Mouse (Mus musculus): ENCODE measurements around the gene Ier5.

Ier5 gene

DNA sequence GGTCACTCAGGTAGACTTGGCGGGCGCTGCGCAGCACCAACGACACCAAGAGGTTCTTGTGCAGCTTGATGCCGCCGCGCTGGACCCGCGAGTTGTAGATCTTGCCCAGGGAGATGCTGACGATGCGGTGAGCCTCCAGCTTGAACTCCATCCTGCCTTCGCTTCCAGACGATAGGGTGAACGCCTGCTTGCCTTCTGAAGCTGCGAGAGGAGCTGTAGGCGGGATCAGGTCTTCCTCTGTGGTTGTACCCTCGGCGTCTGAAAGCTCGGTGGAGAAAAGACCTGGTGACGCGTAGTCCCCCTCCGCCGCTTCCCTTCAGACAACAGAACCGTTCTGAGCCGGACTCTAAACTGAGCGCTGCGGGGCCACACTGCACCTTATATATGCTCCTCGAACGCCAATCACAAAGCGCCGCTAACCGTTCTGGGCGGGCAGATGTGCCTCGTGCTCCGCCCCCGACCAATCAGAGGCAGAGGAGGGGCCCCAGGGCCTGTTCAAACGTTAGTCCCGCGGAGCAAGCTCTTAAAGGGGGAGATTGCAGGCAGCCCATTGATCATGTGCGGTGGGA, at the start of gene Ier5:
Ier5 (minus strand) TSS at position 357 of the 569 bp plus-strand sequence.
- under 1% methylated on average over 40 of the region's 40 CpGs for WGBS

GRCm38 (mm10) chr1:155147228-155147627, 47.8 kb upstream of the Ier5 start:
- 83% methylated on average over 2 of the region's 2 CpGs for WGBS

DNA sequence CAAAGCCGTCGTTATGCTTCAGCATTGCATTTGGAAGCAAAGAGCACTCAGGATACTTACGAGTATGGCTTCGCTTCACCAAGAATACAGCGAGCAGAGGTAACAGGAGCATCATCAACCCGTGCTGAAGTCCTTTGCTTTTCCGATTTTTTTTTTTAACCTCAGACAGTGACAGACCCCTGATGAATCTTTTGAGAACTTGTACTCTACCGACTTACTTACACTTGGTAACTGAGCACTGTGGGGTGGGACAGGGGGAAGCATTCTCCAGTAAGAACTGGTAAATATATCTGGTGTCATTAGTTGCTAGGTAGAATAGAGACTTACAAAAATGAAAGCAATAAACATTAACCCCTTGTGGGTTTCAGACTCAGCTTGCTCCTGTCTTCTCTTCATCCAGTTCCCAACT, 47.1 kb upstream of the Ier5 start, which contains the start of gene Mr1:
Mr1 (minus strand) TSS at position 243 of the 409 bp plus-strand sequence.
- WGBS = 28% methylated on average over 8 of the region's 8 CpGs

DNA sequence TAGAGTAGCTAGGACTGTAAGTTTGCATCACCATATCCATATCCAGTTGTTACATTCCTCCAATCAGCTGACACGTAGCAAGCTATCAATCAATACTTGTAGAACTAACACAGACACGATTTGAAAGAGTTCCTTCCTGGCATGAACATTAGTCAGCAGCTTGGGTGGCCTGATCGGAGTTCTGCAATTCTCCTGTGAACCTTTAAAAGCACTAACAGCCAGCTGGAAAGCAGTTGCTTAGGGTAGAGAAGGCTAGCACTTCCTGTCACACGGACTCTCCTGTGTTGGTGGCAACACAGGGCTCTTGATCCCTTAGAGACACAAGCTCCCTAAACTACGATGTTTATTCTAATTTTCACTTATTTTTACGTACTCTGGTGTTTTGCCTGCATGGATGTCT, 46.2 kb upstream of the Ier5 start:
- 61% methylated on average over 6 of the region's 6 CpGs for WGBS

DNA sequence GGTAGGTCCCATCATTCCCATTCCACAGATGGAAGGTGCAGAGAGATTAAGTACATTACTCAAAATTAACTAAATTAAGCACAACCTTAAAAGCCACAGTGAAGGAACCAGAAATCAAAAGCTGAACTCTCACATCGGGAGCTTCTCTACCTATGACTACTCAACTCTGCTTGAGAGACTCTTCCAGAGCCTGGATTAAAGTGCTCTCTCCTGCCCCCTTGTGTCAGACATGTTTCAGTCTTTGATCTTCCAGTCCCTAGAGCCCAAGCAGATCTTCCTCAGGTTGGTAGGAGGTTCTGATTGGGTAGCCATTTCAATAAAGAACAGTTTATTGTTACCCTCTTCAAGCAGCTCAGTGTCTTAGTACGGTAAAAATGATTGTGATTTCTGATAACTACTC, 40.6 kb upstream of the Ier5 start:
- 63% methylated on average over 2 of the region's 2 CpGs for WGBS

DNA sequence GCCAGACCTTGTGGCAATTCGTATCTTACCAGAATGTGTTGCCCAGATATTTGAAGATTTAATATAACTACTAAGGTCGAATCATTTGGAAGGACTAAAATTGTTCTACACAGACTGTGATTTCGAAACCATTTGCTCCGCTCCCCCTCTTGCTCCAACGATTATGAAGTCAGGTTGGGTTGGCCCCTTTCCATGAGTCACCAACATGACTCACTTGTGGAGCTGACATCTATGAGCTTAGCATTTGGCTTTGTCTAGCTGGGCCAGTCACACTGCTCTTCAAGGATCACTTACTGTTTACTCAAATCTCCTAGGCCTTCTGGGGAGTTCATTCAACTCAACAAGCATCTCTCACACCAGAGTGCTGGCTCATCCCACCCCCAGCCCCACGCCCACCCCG, 39.4 kb upstream of the Ier5 start:
- 86% methylated on average over 7 of the region's 7 CpGs for WGBS

DNA sequence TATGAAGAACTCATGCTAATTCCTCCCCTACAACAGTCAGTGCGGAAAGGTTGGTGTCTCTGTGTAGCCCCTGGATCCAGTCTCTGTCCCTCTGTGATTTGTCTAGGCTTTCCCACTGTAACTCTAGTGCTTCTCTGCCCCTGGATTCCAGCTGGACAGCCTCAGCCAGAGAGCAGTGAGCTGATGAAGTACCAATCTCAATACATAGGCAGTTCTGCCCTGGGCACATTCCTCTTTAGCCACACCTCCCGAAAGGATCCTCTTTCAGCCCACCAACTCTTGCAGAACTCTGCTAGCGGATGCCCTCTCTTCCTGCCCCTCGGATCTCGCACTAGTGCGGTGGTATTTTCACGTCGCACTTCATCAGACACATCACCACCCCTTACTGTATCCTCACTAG, 35.4 kb upstream of the Ier5 start:
- 89% methylated on average over 8 of the region's 8 CpGs for WGBS

DNA sequence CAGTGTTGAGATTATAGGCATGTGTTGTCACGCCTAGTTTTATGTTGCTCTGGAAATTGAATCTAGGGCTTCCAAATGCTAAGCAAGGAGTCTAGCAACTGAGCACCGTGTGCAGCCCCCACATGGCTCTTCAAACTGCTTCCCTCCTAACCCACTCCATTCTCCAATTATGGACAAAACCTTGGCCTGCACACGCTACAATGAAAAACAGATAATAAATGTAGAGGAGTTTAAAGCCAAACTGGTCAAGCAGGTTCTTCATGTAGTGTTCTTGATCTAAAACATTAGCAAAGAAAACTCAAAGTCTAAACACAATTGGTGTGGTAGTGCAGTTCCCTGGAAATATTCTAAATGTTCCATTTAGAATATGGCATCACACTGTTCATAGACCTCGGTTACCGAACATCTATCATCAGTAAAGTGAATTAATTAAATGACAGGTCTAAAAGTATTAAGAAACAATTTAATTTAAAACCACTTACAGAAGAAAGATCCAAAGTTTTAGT, 28.0 kb upstream of the Ier5 start:
- WGBS = 78% methylated on average over 5 of the region's 5 CpGs

DNA sequence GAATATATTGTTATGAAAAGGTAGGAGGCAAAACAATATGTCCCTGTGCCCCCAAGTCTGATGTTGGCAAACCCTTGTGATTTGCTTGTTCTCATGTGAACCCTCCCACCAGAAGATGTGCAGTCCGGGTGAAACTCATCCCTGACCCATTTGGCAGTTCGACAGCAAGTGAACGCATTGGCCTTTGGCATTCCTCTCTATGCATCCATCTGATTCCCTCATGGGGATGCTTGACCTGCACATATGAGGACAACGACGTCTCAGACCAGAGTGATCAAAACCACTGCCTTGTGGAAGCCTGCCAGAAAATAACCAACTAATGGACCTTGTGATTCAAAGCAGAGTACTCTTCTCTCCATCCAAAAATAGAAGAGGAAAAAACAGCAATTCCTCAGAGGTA, 27.3 kb upstream of the Ier5 start:
- WGBS = 74% methylated on average over 5 of the region's 5 CpGs

- WGBS = 72% methylated on average over 5 of the region's 5 CpGs
These were observed 25.0 kb upstream of the Ier5 start for GRCm38 (mm10) chr1:155124397-155124796.

GRCm38 (mm10) chr1:155121977-155122939, 22.8 kb upstream of the Ier5 start:
- WGBS = 65% methylated on average over 21 of the region's 21 CpGs

DNA sequence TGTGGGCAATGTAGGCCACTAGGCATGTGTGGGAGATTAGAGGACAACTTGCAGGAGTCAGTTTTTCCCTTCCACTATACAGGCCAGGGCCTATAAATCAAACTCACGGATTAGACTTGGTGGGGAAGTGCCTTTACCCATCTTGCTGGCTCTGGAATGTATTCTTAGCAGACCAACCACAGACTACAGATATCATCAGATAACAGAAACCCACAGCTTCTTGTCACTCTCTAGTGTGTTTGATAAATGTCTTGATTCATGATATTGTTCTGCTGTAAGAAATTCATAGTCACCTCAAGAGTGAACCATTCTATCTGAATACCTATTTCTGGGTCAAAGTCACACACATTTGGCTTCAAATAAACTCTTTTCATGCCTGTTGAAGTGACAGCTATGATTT, 20.3 kb upstream of the Ier5 start:
- WGBS = 100% methylated on average over 1 of the region's 1 CpGs

GRCm38 (mm10) chr1:155113946-155114345, 14.5 kb upstream of the Ier5 start:
- 42% methylated on average over 3 of the region's 3 CpGs for WGBS

GRCm38 (mm10) chr1:155112875-155113274, 13.4 kb upstream of the Ier5 start:
- WGBS = 94% methylated on average over 1 of the region's 1 CpGs

DNA sequence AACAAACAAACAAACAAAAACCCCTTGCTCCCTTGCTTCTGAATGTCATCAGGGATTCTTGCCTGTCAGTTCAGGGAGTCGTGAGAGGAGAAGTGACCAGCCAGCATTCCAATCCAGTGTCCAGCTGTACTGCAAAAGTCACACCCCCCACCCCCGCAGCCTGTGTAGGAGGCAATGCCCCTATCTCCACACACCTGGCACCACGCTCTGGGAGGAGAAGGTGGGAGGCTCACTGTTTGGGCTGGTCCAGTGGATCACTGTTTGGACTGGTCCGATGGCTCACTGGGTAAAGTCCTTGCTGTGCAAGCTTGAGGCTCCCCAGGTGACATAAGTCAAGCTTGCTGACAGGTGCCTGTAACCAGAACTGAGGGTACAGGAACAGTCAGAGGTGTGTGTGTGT, 12.7 kb upstream of the Ier5 start:
- 73% methylated on average over 4 of the region's 4 CpGs for WGBS

DNA sequence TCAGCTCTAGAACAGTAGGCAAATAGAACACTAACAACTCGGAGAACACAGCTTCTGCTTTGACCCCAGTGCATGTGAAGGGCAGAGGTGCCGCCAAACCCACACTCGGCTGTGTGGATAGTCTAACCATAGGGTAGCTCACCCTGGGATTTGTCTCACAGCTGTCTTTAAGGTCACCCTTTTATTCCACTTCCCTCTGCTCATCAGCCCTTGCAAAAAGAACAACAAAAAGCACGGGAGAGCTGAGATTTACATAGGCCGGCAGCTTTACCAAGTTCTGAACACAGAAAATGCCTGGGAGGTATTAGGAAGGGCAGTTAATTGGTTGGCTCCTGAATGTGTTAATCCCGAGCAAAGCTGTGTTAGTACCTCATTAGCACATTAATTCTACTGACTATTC, 12.1 kb upstream of the Ier5 start:
- 76% methylated on average over 6 of the region's 6 CpGs for WGBS

GRCm38 (mm10) chr1:155109387-155110350, 10.2 kb upstream of the Ier5 start:
- 32% methylated on average over 18 of the region's 18 CpGs for WGBS

DNA sequence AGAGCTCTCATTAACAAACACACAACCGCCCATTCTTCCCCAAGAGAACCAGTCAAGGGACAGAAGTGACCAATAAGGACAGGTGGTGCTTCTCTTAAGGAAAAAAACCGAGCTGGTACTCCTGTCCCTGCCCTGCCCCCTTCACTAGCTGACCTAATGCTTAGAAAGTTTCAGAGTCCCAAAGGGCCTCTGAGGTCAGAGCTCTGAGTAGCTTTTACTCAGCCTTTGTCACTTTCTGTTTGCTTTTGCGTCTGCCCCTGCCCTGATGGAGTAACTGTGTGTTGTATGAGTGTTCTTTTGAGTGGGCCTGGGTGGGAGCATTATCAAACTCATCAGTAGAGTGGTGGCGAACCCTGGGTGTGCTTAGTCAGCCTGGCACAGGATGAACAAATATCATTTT, 9.0 kb upstream of the Ier5 start:
- WGBS = 59% methylated on average over 4 of the region's 4 CpGs

GRCm38 (mm10) chr1:155107843-155108242, 8.4 kb upstream of the Ier5 start:
- WGBS = 52% methylated on average over 5 of the region's 5 CpGs

- 81% methylated on average over 1 of the region's 1 CpGs for WGBS
These were observed 6.9 kb upstream of the Ier5 start for GRCm38 (mm10) chr1:155106310-155106709.

GRCm38 (mm10) chr1:155103991-155104390, 4.6 kb upstream of the Ier5 start:
- 91% methylated on average over 5 of the region's 5 CpGs for WGBS

- 87% methylated on average over 4 of the region's 4 CpGs for WGBS
These were observed 3.2 kb upstream of the Ier5 start for GRCm38 (mm10) chr1:155102631-155103030.
